Mouse (Mus musculus): Measurements from ENCODE around the gene Vmn2r47. TPM values are rescaled to one million over a fixed set of nuclear protein-coding genes. Genes with fewer than 3 reads are reported as not detected.
"Not testable (repeated sequence)": the region's sequence is repeated elsewhere in the genome, so short reads cannot be mapped to it uniquely, and the experiment has no call there.

Vmn2r47 gene
- polyA plus RNA-seq (2012; ENCODE audit: insufficient read depth, low replicate concordance): not detected in 2 replicates

DNA sequence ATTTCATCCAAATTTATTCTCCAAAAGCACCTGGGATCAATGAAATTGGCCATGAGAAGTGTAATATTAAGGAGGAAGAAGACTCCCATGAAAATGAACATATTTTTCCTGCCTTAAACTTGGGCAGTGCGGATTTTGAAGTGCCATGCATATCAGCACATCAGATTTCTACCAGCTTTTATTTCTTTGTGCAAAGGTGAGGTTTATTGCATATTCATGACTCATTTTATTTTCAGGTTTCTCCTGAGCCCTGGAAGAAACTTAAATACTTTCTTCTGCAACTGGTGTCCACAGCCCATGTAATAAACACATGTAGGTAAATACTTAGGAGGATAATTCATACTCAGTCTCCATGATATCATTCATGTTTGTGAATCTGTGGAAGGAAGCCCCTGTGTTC is at the start of gene Vmn2r47:
Vmn2r47 (minus strand) TSS at position 101 of the 400 bp plus-strand sequence.
- not testable (repeated sequence) for H3K9me3 ChIP-seq

DNA sequence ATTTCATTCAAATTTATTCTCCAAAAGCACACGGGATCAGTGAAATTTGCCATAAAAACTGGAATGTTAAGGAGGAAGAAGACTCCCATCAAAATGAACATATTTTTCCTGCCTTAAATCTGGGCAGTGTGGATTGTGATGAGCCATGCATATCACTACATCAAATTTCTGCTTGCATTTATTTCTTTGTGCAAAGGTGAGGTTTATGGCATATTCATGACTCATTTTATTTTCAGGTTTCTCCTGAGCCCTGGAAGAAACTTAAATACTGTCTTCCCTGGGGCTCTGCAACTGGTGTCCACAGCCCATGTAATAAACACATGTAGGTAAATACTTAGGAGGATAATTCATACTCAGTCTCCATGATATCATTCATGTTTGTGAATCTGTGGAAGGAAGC is 70.7 kb downstream of the Vmn2r47 start, which contains the start of gene Vmn2r46:
Vmn2r46 (minus strand) TSS at position 101 of the 400 bp plus-strand sequence.
- H3K27me3 ChIP-seq (replicated peaks); H3K9me3 ChIP-seq; H3K4me1 ChIP-seq; H3K36me3 ChIP-seq (replicated peaks; ENCODE audit: low read length); H3K4me3 ChIP-seq (replicated peaks): not testable (repeated sequence)

More for the DNA sequence above, at the start of gene Vmn2r47:
- not testable (repeated sequence) for H3K36me3 ChIP-seq (replicated peaks; ENCODE audit: low read length); H3K27me3 ChIP-seq (replicated peaks); H3K4me3 ChIP-seq (replicated peaks); H3K4me1 ChIP-seq

Other genes starting within 250 kb of the Vmn2r47 start
- gene Vmn2r46, start 70.8 kb downstream of the Vmn2r47 start, polyA plus RNA-seq (2012; ENCODE audit: insufficient read depth, low replicate concordance): not detected in 2 replicates
- gene Vmn2r48, start 112.3 kb upstream of the Vmn2r47 start, polyA plus RNA-seq (2012; ENCODE audit: insufficient read depth, low replicate concordance): not detected in 2 replicates
- not detected in 2 replicates for gene Vmn2r49, start 150.9 kb upstream of the Vmn2r47 start, polyA plus RNA-seq (2012; ENCODE audit: insufficient read depth, low replicate concordance)
- not detected in 2 replicates for gene Vmn2r50, start 212.0 kb upstream of the Vmn2r47 start, polyA plus RNA-seq (2012; ENCODE audit: insufficient read depth, low replicate concordance)